Mouse (Mus musculus) forebrain, embryonic 12.5 days (tissue): Measurements from ENCODE around the gene Bcat2. TPM values are rescaled to one million over a fixed set of nuclear protein-coding genes. Genes with fewer than 3 reads are reported as not detected.

Experiments used
- ATAC-seq: fragments of 200-750 bp; cut with Nextera tagmentation; 2 replicates; pipeline ENCODE4 v1.8.0; 2017; ENCODE audit warnings: moderate TSS enrichment; ENCODE audit not compliant: low FRiP score
- H3K27ac ChIP-seq: fragments of 300-500 bp; sonication (generic); 2 replicates; pipeline ENCODE4 v1.5.1; 2016; ENCODE audit warnings: mild to moderate bottlenecking
- H3K27me3 ChIP-seq: fragments of 300-500 bp; sonication (generic); 2 replicates; pipeline ENCODE4 v1.6.1; 2016; ENCODE audit warnings: mild to moderate bottlenecking
- H3K36me3 ChIP-seq: fragments of 300-500 bp; sonication (generic); replicated peaks from 2 replicates; pipeline ENCODE4 v1.6.1; 2016; ENCODE audit warnings: mild to moderate bottlenecking
- H3K4me1 ChIP-seq: fragments of 300-500 bp; sonication (generic); 2 replicates; pipeline ENCODE4 v1.6.1; 2016
- H3K4me2 ChIP-seq: fragments of 300-500 bp; sonication (generic); 2 replicates; pipeline ENCODE4 v1.6.1; 2016; ENCODE audit warnings: mild to moderate bottlenecking, moderate library complexity
- H3K4me3 ChIP-seq: fragments of 300-500 bp; sonication (generic); replicated peaks from 2 replicates; pipeline ENCODE4 v1.5.1; 2016; ENCODE audit warnings: mild to moderate bottlenecking
- H3K9ac ChIP-seq: fragments of 300-500 bp; sonication (generic); 2 replicates; pipeline ENCODE4 v1.6.1; 2016; ENCODE audit warnings: mild to moderate bottlenecking
- H3K9me3 ChIP-seq: fragments of 300-500 bp; sonication (generic); 2 replicates; pipeline ENCODE4 v1.6.1; 2016
- WGBS: fragments of 180-500 bp; shearing (Covaris S2); methylation state at CpG from one replicate; pipeline ENCODE4 v1.1.7; 2016; 5-methylcytosine and 5-hydroxymethylcytosine counted together
- polyA plus RNA-seq: library from polyadenylated mRNA; unstranded; fragments of >200 nt; fragmentation: Nextera tagmentation; extraction: Ambion mirVana; gene quantifications from 2 replicates; pipeline ENCODE4 v1.2.1, GENCODE M21; 2016

The Bcat2 gene
- polyA plus RNA-seq, 1 experiment from 2014 or later: 22.2 TPM

GRCm38 (mm10) chr7:45593118-45593815 is 23.3 kb downstream of the Bcat2 start:
- Histone ChIP-seq H3K36me3 (no peaks in the 10 kb centered on the region), H3K27me3 (no peaks in the 10 kb centered on the region), H3K27ac (no peak overlapping the region), H3K4me2 (no peak overlapping the region), H3K4me1 (peaks cover 4% of the 10 kb centered on the region), H3K4me3 (no peak overlapping the region), H3K9ac (no peak overlapping the region), H3K9me3 (no peaks in the 10 kb centered on the region)
- ATAC-seq: no peak
- 26% methylated on average over 10 of the region's 10 CpGs for WGBS

- Histone ChIP-seq H3K4me2 (no peak overlapping the region), H3K27me3 (no peaks in the 10 kb centered on the region), H3K4me1 (0 out of 2 replicates have a peak, but pooled peaks cover 8% of the 10 kb centered on the region), H3K27ac (no peak overlapping the region), H3K4me3 (no peak overlapping the region), H3K9ac (no peak overlapping the region), H3K36me3 (no peaks in the 10 kb centered on the region), H3K9me3 (no peaks in the 10 kb centered on the region)
- WGBS: 87% methylated on average over 4 of the region's 4 CpGs
- ATAC-seq: no peak
These were observed 25.2 kb downstream of the Bcat2 start for GRCm38 (mm10) chr7:45595176-45595575.

GRCm38 (mm10) chr7:45596107-45596506 is 26.2 kb downstream of the Bcat2 start:
- Histone ChIP-seq H3K4me2 (no peak overlapping the region), H3K9me3 (no peaks in the 10 kb centered on the region), H3K4me3 (no peak overlapping the region), H3K4me1 (0 out of 2 replicates have a peak, but pooled peaks cover 8% of the 10 kb centered on the region), H3K27me3 (no peaks in the 10 kb centered on the region), H3K27ac (no peak overlapping the region), H3K36me3 (no peaks in the 10 kb centered on the region), H3K9ac (no peak overlapping the region)
- 83% methylated on average over 1 of the region's 1 CpGs for WGBS
- ATAC-seq: no peak

- 89% methylated on average over 5 of the region's 5 CpGs for WGBS
- no peak for ATAC-seq
- 0 out of 2 replicates have a peak, but pooled peaks cover 8% of the 10 kb centered on the region for H3K4me1 ChIP-seq
These were observed 27.1 kb downstream of the Bcat2 start for GRCm38 (mm10) chr7:45597013-45597412.

GRCm38 (mm10) chr7:45597527-45597926 is 27.6 kb downstream of the Bcat2 start:
- Histone ChIP-seq H3K36me3 (no peaks in the 10 kb centered on the region), H3K9me3 (no peaks in the 10 kb centered on the region), H3K9ac (no peak overlapping the region), H3K27me3 (no peaks in the 10 kb centered on the region), H3K27ac (no peak overlapping the region), H3K4me3 (no peak overlapping the region), H3K4me2 (no peak overlapping the region), H3K4me1 (0 out of 2 replicates have a peak, but pooled peaks cover 8% of the 10 kb centered on the region)
- 93% methylated on average over 6 of the region's 6 CpGs for WGBS
- no peak for ATAC-seq

More at GRCm38 (mm10) chr7:45597013-45597412, 27.1 kb downstream of the Bcat2 start:
- H3K27me3 ChIP-seq: no peaks in the 10 kb centered on the region
- no peaks in the 10 kb centered on the region for H3K36me3 ChIP-seq
- no peak overlapping the region for H3K9ac ChIP-seq
- no peak overlapping the region for H3K27ac ChIP-seq
- no peak overlapping the region for H3K4me2 ChIP-seq
- no peaks in the 10 kb centered on the region for H3K9me3 ChIP-seq
- no peak overlapping the region for H3K4me3 ChIP-seq

- no peak overlapping the region for H3K4me2 ChIP-seq
- WGBS: 48% methylated on average over 18 of the region's 18 CpGs
These were observed 29.3 kb downstream of the Bcat2 start for GRCm38 (mm10) chr7:45598960-45599879.

GRCm38 (mm10) chr7:45605704-45606289 is 35.8 kb downstream of the Bcat2 start:
- 84% methylated on average over 9 of the region's 9 CpGs for WGBS
- no peak overlapping the region for H3K4me3 ChIP-seq
- H3K36me3 ChIP-seq: no peaks in the 10 kb centered on the region
- no peaks in the 10 kb centered on the region for H3K9me3 ChIP-seq
- no peaks in the 10 kb centered on the region for H3K27me3 ChIP-seq
- no peak overlapping the region for H3K4me2 ChIP-seq
- no peak for ATAC-seq
- no peak overlapping the region for H3K9ac ChIP-seq
- no peaks in the 10 kb centered on the region for H3K4me1 ChIP-seq
- no peak overlapping the region for H3K27ac ChIP-seq

More at GRCm38 (mm10) chr7:45598960-45599879, 29.3 kb downstream of the Bcat2 start:
- Histone ChIP-seq H3K36me3 (no peaks in the 10 kb centered on the region), H3K9me3 (no peaks in the 10 kb centered on the region), H3K4me1 (0 out of 2 replicates have a peak, but pooled peaks cover 8% of the 10 kb centered on the region), H3K27ac (no peak overlapping the region), H3K27me3 (no peaks in the 10 kb centered on the region), H3K9ac (no peak overlapping the region), H3K4me3 (no peak overlapping the region)
- no peak for ATAC-seq

GRCm38 (mm10) chr7:45609511-45609910 is 39.6 kb downstream of the Bcat2 start:
- Histone ChIP-seq H3K27me3 (no peaks in the 10 kb centered on the region), H3K4me1 (no peaks in the 10 kb centered on the region), H3K4me2 (no peak overlapping the region), H3K9me3 (no peaks in the 10 kb centered on the region), H3K9ac (no peak overlapping the region), H3K36me3 (no peaks in the 10 kb centered on the region), H3K4me3 (no peak overlapping the region), H3K27ac (no peak overlapping the region)
- 79% methylated on average over 1 of the region's 1 CpGs for WGBS
- no peak for ATAC-seq

- 22% methylated on average over 6 of the region's 6 CpGs for WGBS
- H3K27me3 ChIP-seq: peaks cover 55% of the 10 kb centered on the region
- no peaks in the 10 kb centered on the region for H3K36me3 ChIP-seq
- H3K9me3 ChIP-seq: no peaks in the 10 kb centered on the region
- no peak for ATAC-seq
- H3K4me3 ChIP-seq: no peak overlapping the region
- no peak overlapping the region for H3K4me2 ChIP-seq
- H3K4me1 ChIP-seq: peaks cover 4% of the 10 kb centered on the region; the same call in 1 of the 2 replicates
- no peak overlapping the region for H3K27ac ChIP-seq
- H3K9ac ChIP-seq: no peak overlapping the region
These were observed 46.3 kb downstream of the Bcat2 start for GRCm38 (mm10) chr7:45616277-45616676.

- no peak within 1 kb of the TSS for H3K9ac ChIP-seq
- no peak within 1 kb of the TSS for H3K4me2 ChIP-seq
- H3K36me3 ChIP-seq: no peaks in the 10 kb centered on the region
- 7% methylated on average over 31 of the region's 31 CpGs for WGBS
- H3K4me1 ChIP-seq: peaks cover 4% of the 10 kb centered on the region; the same call in 1 of the 2 replicates
- no peak for ATAC-seq
- peaks cover 55% of the 10 kb centered on the region for H3K27me3 ChIP-seq
- 0 out of 2 replicates have a peak within 1 kb of the TSS, but pooled peaks have one; percentile 2 for H3K4me3 ChIP-seq
- H3K9me3 ChIP-seq: no peaks in the 10 kb centered on the region
- H3K27ac ChIP-seq: no peak within 1 kb of the TSS
These were observed 47.2 kb downstream of the Bcat2 start, which contains the start of gene Fut1 for GRCm38 (mm10) chr7:45617042-45617695. Fut1 (plus strand) TSS chr7:45617289.

GRCm38 (mm10) chr7:45618316-45618715 is 48.4 kb downstream of the Bcat2 start:
- no peak overlapping the region for H3K4me2 ChIP-seq
- no peak overlapping the region for H3K27ac ChIP-seq
- no peaks in the 10 kb centered on the region for H3K9me3 ChIP-seq
- no peak for ATAC-seq
- H3K4me1 ChIP-seq: peaks cover 4% of the 10 kb centered on the region; the same call in 1 of the 2 replicates
- H3K4me3 ChIP-seq: no peak overlapping the region
- WGBS: 78% methylated on average over 5 of the region's 5 CpGs
- H3K9ac ChIP-seq: no peak overlapping the region
- no peaks in the 10 kb centered on the region for H3K36me3 ChIP-seq
- H3K27me3 ChIP-seq: peaks cover 55% of the 10 kb centered on the region
